Mouse (Mus musculus): ENCODE data around the gene Usp47. TPM values are rescaled to one million over a fixed set of nuclear protein-coding genes. Genes with fewer than 3 reads are reported as not detected.

Usp47 gene
- total and polyA plus RNA-seq, 3 experiments: 6.4 to 95.9 (median 88.4) TPM

GRCm38 (mm10) chr7:112045794-112046388 lies 22.6 kb downstream of the Usp47 start:
- TF ChIP-seq POLR2AphosphoS5 (IDR thresholded peaks at IDR 0.05; ENCODE audit: insufficient replicate concordance, low read depth, low read length) (no peak), CTCF (IDR thresholded peaks at IDR 0.05; ENCODE audit: low read depth, low read length) (no peak)
- H3K4me1 ChIP-seq (ENCODE audit: insufficient read depth, low read depth, low read length): peaks cover 9% of the 10 kb centered on the region
- H3K9me3 ChIP-seq (replicated peaks): no peaks in the 10 kb centered on the region
- DNase-seq (ENCODE audit: low spot score) (no peak), ATAC-seq (ENCODE audit: extremely low read depth, insufficient number of reproducible peaks, low FRiP score, poor library complexity, severe bottlenecking) (no peak)
- no peaks in the 10 kb centered on the region for H3K27me3 ChIP-seq (ENCODE audit: insufficient read depth, low read length)
- no peak overlapping the region for H3K4me3 ChIP-seq (ENCODE audit: low read depth, low read length)
- peaks cover 14% of the 10 kb centered on the region for H3K36me3 ChIP-seq (replicated peaks)

DNA sequence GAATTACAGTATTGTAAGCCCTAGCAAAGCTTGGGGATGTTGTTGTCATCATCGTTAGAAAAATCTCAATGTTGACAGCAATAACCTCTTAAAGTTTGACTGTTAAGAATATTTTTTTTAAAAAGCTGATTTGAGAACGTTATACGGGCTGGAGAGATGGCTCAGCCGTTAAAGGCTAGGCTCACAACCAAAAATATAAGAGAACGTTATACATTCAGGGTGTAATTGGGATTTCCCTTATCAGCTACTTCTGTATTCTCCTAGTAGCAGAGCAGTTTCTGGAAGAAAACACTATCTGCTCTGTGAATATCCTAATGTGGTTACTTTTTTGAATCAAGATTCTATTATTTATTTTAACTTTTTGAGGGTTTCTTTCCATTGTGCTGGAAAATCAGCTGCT lies 25.3 kb downstream of the Usp47 start:
- no peaks in the 10 kb centered on the region for H3K27me3 ChIP-seq (ENCODE audit: insufficient read depth, low read length)
- H3K9me3 ChIP-seq (replicated peaks): no peaks in the 10 kb centered on the region
- H3K4me1 ChIP-seq (ENCODE audit: insufficient read depth, low read depth, low read length): peaks cover 6% of the 10 kb centered on the region
- peaks cover 17% of the 10 kb centered on the region for H3K36me3 ChIP-seq (replicated peaks)
- DNase-seq (ENCODE audit: low spot score) (no peak), ATAC-seq (ENCODE audit: extremely low read depth, insufficient number of reproducible peaks, low FRiP score, poor library complexity, severe bottlenecking) (no peak)
- TF ChIP-seq CTCF (IDR thresholded peaks at IDR 0.05; ENCODE audit: low read depth, low read length): no peak
- no peak for TF ChIP-seq GATA2 (IDR thresholded peaks at IDR 0.05; ENCODE audit: borderline replicate concordance, low read depth, low read length)
- no peak for TF ChIP-seq TAL1 (conservative IDR thresholded peaks at IDR 0.05; ENCODE audit: low read depth, low read length)
- TF ChIP-seq GATA1 (IDR thresholded peaks at IDR 0.05; ENCODE audit: borderline replicate concordance, low read length): no peak
- TF ChIP-seq POLR2AphosphoS5 (IDR thresholded peaks at IDR 0.05; ENCODE audit: insufficient replicate concordance, low read depth, low read length): no peak
- no peak overlapping the region for H3K4me3 ChIP-seq (ENCODE audit: low read depth, low read length)

DNA sequence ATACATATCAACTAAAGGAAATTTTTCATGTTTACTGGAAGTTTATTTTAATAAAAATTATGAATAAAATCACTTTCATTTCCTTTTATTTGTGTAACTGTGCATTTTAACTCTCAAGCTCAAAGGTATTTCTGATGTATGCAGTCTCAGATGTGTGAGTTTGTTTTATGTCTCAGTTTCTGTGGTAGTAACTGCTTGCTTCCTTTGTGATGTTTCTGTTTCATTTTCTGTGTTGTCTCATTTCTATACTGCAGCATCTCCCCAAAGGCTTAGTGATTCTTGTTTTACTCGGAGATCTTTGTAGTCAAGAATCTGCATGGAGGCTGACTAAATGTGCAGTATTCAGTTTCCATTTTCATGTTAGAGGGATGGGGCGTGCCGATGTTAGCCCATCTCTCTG lies 30.4 kb downstream of the Usp47 start:
- peaks cover 3% of the 10 kb centered on the region; the same call in 1 of the 2 replicates for H3K4me1 ChIP-seq (ENCODE audit: insufficient read depth, low read depth, low read length)
- no peaks in the 10 kb centered on the region for H3K27me3 ChIP-seq (ENCODE audit: insufficient read depth, low read length)
- DNase-seq (ENCODE audit: low spot score): no peak
- H3K9me3 ChIP-seq (replicated peaks): no peaks in the 10 kb centered on the region
- TF ChIP-seq GATA1 (IDR thresholded peaks at IDR 0.05; ENCODE audit: borderline replicate concordance, low read length) (no peak), CTCF (IDR thresholded peaks at IDR 0.05; ENCODE audit: low read depth, low read length) (no peak), POLR2AphosphoS5 (IDR thresholded peaks at IDR 0.05; ENCODE audit: insufficient replicate concordance, low read depth, low read length) (no peak), TAL1 (conservative IDR thresholded peaks at IDR 0.05; ENCODE audit: low read depth, low read length) (no peak), GATA2 (IDR thresholded peaks at IDR 0.05; ENCODE audit: borderline replicate concordance, low read depth, low read length) (no peak)
- no peak for ATAC-seq (ENCODE audit: extremely low read depth, insufficient number of reproducible peaks, low FRiP score, poor library complexity, severe bottlenecking)
- H3K36me3 ChIP-seq (replicated peaks): peaks cover 41% of the 10 kb centered on the region
- no peak overlapping the region for H3K4me3 ChIP-seq (ENCODE audit: low read depth, low read length)

DNA sequence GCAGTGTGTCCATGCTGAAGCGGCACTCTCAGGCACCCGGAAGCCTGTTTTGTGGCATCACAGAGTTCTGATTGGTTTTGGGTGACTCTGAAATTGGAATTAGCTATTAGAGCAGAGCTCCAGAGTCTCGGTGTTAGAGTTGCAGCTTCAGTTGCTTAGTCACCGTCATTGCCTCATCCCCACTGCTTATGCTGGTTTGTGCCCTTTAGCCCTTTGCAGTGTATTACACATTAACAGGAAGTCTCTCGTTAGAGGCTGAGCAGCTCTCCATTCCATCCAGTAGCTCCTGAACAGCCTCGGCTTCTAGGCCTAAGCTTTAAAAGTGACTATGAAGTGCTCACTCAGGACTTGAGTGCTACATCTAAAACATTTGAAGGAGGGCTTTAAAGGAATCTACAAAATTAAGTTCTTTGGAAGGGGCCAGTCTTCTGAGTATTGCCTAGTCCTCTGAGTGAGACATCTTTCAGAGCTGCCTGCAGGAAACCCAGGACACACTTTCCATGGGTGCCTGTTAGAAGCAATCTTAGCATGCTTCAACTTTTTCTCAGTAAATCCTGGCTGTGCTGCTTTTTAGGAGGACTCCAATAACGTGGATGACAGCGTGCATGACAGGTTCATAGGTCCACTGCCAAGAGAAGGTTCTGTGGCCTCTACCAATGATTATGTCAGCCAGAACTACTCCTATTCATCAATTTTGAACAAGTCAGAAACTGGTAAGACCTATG lies 32.8 kb downstream of the Usp47 start:
- Histone ChIP-seq H3K4me1 (ENCODE audit: insufficient read depth, low read depth, low read length) (peaks cover 3% of the 10 kb centered on the region; the same call in 1 of the 2 replicates), H3K36me3 (replicated peaks) (peaks cover 49% of the 10 kb centered on the region), H3K9me3 (replicated peaks) (no peaks in the 10 kb centered on the region), H3K4me3 (ENCODE audit: low read depth, low read length) (no peak overlapping the region), H3K27me3 (ENCODE audit: insufficient read depth, low read length) (no peaks in the 10 kb centered on the region)
- DNase-seq (ENCODE audit: low spot score): no peak
- no peak for TF ChIP-seq GATA2 (IDR thresholded peaks at IDR 0.05; ENCODE audit: borderline replicate concordance, low read depth, low read length)
- TF ChIP-seq GATA1 (IDR thresholded peaks at IDR 0.05; ENCODE audit: borderline replicate concordance, low read length): no peak
- no peak for TF ChIP-seq CTCF (IDR thresholded peaks at IDR 0.05; ENCODE audit: low read depth, low read length)
- no peak for TF ChIP-seq POLR2AphosphoS5 (IDR thresholded peaks at IDR 0.05; ENCODE audit: insufficient replicate concordance, low read depth, low read length)
- no peak for TF ChIP-seq TAL1 (conservative IDR thresholded peaks at IDR 0.05; ENCODE audit: low read depth, low read length)
- no peak for ATAC-seq (ENCODE audit: extremely low read depth, insufficient number of reproducible peaks, low FRiP score, poor library complexity, severe bottlenecking)

GRCm38 (mm10) chr7:112074868-112075267 lies 51.6 kb downstream of the Usp47 start:
- Histone ChIP-seq H3K4me1 (ENCODE audit: insufficient read depth, low read depth, low read length) (no peaks in the 10 kb centered on the region), H3K36me3 (replicated peaks) (peaks cover 44% of the 10 kb centered on the region), H3K9me3 (replicated peaks) (no peaks in the 10 kb centered on the region), H3K4me3 (ENCODE audit: low read depth, low read length) (no peak overlapping the region), H3K27me3 (ENCODE audit: insufficient read depth, low read length) (no peaks in the 10 kb centered on the region)
- ATAC-seq (ENCODE audit: extremely low read depth, insufficient number of reproducible peaks, low FRiP score, poor library complexity, severe bottlenecking) (no peak), DNase-seq (ENCODE audit: low spot score) (no peak)
- no peak for TF ChIP-seq TAL1 (conservative IDR thresholded peaks at IDR 0.05; ENCODE audit: low read depth, low read length)
- no peak for TF ChIP-seq POLR2AphosphoS5 (IDR thresholded peaks at IDR 0.05; ENCODE audit: insufficient replicate concordance, low read depth, low read length)
- TF ChIP-seq GATA1 (IDR thresholded peaks at IDR 0.05; ENCODE audit: borderline replicate concordance, low read length): no peak
- no peak for TF ChIP-seq CTCF (IDR thresholded peaks at IDR 0.05; ENCODE audit: low read depth, low read length)
- TF ChIP-seq GATA2 (IDR thresholded peaks at IDR 0.05; ENCODE audit: borderline replicate concordance, low read depth, low read length): no peak

- DNase-seq (ENCODE audit: low spot score) (no peak), ATAC-seq (ENCODE audit: extremely low read depth, insufficient number of reproducible peaks, low FRiP score, poor library complexity, severe bottlenecking) (no peak)
- Histone ChIP-seq H3K4me3 (ENCODE audit: low read depth, low read length) (no peak overlapping the region), H3K27me3 (ENCODE audit: insufficient read depth, low read length) (no peaks in the 10 kb centered on the region), H3K9me3 (replicated peaks) (no peaks in the 10 kb centered on the region), H3K36me3 (replicated peaks) (peaks cover 74% of the 10 kb centered on the region), H3K4me1 (ENCODE audit: insufficient read depth, low read depth, low read length) (no peaks in the 10 kb centered on the region)
- TF ChIP-seq CTCF (IDR thresholded peaks at IDR 0.05; ENCODE audit: low read depth, low read length) (no peak), TAL1 (conservative IDR thresholded peaks at IDR 0.05; ENCODE audit: low read depth, low read length) (no peak), GATA1 (IDR thresholded peaks at IDR 0.05; ENCODE audit: borderline replicate concordance, low read length) (no peak), GATA2 (IDR thresholded peaks at IDR 0.05; ENCODE audit: borderline replicate concordance, low read depth, low read length) (no peak), POLR2AphosphoS5 (IDR thresholded peaks at IDR 0.05; ENCODE audit: insufficient replicate concordance, low read depth, low read length) (no peak)
Observed at GRCm38 (mm10) chr7:112082636-112083035, 59.3 kb downstream of the Usp47 start.

Measured in G1E (cell line).